Mouse (Mus musculus) limb, embryonic 15.5 days (tissue): ENCODE measurements around the gene Usp15. TPM values are rescaled to one million over a fixed set of nuclear protein-coding genes. Genes with fewer than 3 reads are reported as not detected.

Experiments
- ATAC-seq: fragments of 200-750 bp; cut with Nextera tagmentation; 2 replicates; pipeline ENCODE4 v1.8.0; 2017; ENCODE audit warnings: low read depth, moderate TSS enrichment; ENCODE audit not compliant: insufficient number of reproducible peaks, low FRiP score, low TSS enrichment
- H3K27ac ChIP-seq: fragments of 300-500 bp; sonication (generic); 2 replicates; pipeline ENCODE4 v1.5.1; 2015; ENCODE audit warnings: moderate library complexity, mild to moderate bottlenecking, inconsistent platforms
- H3K27me3 ChIP-seq: fragments of 300-500 bp; sonication (generic); 2 replicates; pipeline ENCODE4 v1.6.1; 2015; ENCODE audit warnings: inconsistent platforms
- H3K36me3 ChIP-seq: fragments of 300-500 bp; sonication (generic); 2 replicates; pipeline ENCODE4 v1.6.1; 2015; ENCODE audit warnings: inconsistent platforms
- H3K4me1 ChIP-seq: fragments of 300-500 bp; sonication (generic); 2 replicates; pipeline ENCODE4 v1.6.1; 2015; ENCODE audit warnings: inconsistent platforms
- H3K4me2 ChIP-seq: fragments of 300-500 bp; sonication (generic); 2 replicates; pipeline ENCODE4 v1.6.1; 2015; ENCODE audit warnings: mild to moderate bottlenecking, inconsistent platforms
- H3K4me3 ChIP-seq: fragments of 300-500 bp; sonication (generic); 2 replicates; pipeline ENCODE4 v1.5.1; 2015; ENCODE audit warnings: mild to moderate bottlenecking, inconsistent platforms
- H3K9ac ChIP-seq: fragments of 300-500 bp; sonication (generic); 2 replicates; pipeline ENCODE4 v1.6.1; 2015; ENCODE audit warnings: inconsistent platforms
- H3K9me3 ChIP-seq: fragments of 300-500 bp; sonication (generic); 2 replicates; pipeline ENCODE4 v1.6.1; 2016; ENCODE audit warnings: inconsistent platforms
- WGBS: fragments of 180-500 bp; shearing (Covaris S2); methylation state at CpG from one replicate; pipeline ENCODE4 v1.1.7; 2015; 5-methylcytosine and 5-hydroxymethylcytosine counted together
- microRNA-seq: library from miRNA; unstranded; fragments of <30 nt; microRNA quantifications from one replicate; pipeline ENCODE4, GENCODE M21; 2016
- polyA plus RNA-seq: library from polyadenylated mRNA; unstranded; fragments of >200 nt; fragmentation: Nextera tagmentation; extraction: Ambion mirVana; gene quantifications from 2 replicates; pipeline ENCODE4 v1.2.1, GENCODE M21; 2015

Gene Usp15
- polyA plus RNA-seq, 1 experiment from 2014 or later: 63.3 TPM

- ATAC-seq: no peak
- WGBS: 80% methylated on average over 1 of the region's 1 CpGs
- H3K4me2 ChIP-seq: no peak overlapping the region
Observed at GRCm38 (mm10) chr10:123057082-123057481, 139.7 kb downstream of the Usp15 start.

DNA sequence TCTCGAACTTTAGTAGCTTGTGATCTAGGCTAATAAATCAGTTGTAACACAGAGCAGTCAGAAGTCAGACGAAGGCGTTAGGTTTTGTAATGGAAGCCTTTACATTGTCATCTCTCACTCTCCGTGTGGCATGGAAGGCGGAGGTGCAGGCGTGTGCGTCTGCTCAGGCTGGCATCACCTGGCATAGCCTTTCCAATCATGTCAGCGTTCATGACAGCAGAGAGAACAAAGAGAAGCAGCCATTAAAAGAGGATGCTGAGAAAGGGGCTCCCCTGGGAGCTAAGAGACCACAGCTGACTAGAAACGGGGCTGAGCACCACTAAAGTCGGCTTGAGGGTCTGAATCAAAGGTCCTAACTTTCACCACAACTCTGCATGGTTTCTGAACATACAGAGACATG lies 140.3 kb downstream of the Usp15 start:
- no peak for ATAC-seq
- WGBS: 85% methylated on average over 10 of the region's 10 CpGs

More at GRCm38 (mm10) chr10:123057082-123057481, 139.7 kb downstream of the Usp15 start:
- no peaks in the 10 kb centered on the region for H3K4me1 ChIP-seq
- H3K27me3 ChIP-seq: no peaks in the 10 kb centered on the region
- no peak overlapping the region for H3K9ac ChIP-seq
- no peak overlapping the region for H3K4me3 ChIP-seq
- H3K36me3 ChIP-seq: peaks cover 15% of the 10 kb centered on the region; the same call in 1 of the 2 replicates
- H3K9me3 ChIP-seq: no peaks in the 10 kb centered on the region
- H3K27ac ChIP-seq: no peak overlapping the region

DNA sequence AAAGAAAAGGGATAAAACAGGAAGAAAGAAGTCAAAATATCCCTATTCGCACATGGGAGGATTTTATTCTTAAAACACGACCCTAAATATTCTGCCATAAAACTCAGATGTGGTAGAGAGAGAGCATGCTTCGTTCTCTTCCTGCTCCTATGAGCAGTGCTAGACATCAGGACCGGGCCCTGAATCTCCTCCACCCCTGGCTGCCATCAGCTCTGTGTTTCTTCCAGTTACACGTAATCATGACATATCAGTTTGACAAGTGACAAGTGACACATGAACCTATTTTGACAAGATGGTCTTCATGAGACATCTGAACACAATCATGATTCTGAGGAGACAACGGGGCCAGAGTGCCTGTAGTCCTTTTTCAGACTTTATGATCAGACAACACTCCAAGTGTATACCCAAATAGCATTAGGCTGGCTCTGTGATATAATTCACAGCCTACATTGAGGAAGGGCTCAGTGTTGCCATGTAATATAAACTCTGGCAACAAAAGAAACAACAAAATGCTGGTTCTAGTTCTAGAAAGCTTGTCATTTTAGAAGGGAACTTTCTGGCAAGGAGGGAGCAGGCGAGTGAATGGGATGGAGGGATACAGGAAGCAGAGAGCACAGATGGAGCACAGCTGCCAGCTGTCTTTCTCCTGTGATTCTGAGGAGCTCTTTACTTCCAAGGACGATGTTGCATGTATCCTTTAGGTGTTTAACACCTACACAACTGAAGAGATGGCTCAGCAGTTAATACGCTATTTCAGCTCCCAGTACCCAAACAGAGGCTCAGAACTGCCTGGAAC lies 141.4 kb downstream of the Usp15 start:
- H3K27me3 ChIP-seq: no peaks in the 10 kb centered on the region
- H3K9me3 ChIP-seq: no peaks in the 10 kb centered on the region
- no peak overlapping the region for H3K4me2 ChIP-seq
- H3K4me3 ChIP-seq: no peak overlapping the region
- H3K9ac ChIP-seq: no peak overlapping the region
- H3K36me3 ChIP-seq: peaks cover 26% of the 10 kb centered on the region
- no peak for ATAC-seq
- H3K4me1 ChIP-seq: no peaks in the 10 kb centered on the region
- WGBS: 76% methylated on average over 9 of the region's 9 CpGs
- H3K27ac ChIP-seq: no peak overlapping the region

More for the DNA sequence above, 140.3 kb downstream of the Usp15 start:
- H3K27me3 ChIP-seq: no peaks in the 10 kb centered on the region
- no peak overlapping the region for H3K27ac ChIP-seq
- H3K4me2 ChIP-seq: no peak overlapping the region
- no peaks in the 10 kb centered on the region for H3K4me1 ChIP-seq
- H3K36me3 ChIP-seq: peaks cover 15% of the 10 kb centered on the region; the same call in 1 of the 2 replicates
- no peaks in the 10 kb centered on the region for H3K9me3 ChIP-seq
- H3K4me3 ChIP-seq: no peak overlapping the region
- H3K9ac ChIP-seq: no peak overlapping the region

Small RNA genes lying within 50 kb of the gene (microRNA-seq; reads per million reads assigned to microRNA genes)
- gene Gm27920: 1.2 reads per million

Other genes with a start within 250 kb of the Usp15 start
- gene Mon2, start 120.5 kb downstream of the Usp15 start, polyA plus RNA-seq: 24.5 and 29.9 TPM in 2 replicates
- gene Fam19a2, start 67.0 kb upstream of the Usp15 start, polyA plus RNA-seq: 1.7 and 2.9 TPM in 2 replicates